Mouse (Mus musculus): ENCODE data around the gene Cdc42. TPM values are rescaled to one million over a fixed set of nuclear protein-coding genes. Genes with fewer than 3 reads are reported as not detected.

Cdc42 gene
- polyA plus RNA-seq, 1 experiment from 2014 or later = 669 TPM

DNA sequence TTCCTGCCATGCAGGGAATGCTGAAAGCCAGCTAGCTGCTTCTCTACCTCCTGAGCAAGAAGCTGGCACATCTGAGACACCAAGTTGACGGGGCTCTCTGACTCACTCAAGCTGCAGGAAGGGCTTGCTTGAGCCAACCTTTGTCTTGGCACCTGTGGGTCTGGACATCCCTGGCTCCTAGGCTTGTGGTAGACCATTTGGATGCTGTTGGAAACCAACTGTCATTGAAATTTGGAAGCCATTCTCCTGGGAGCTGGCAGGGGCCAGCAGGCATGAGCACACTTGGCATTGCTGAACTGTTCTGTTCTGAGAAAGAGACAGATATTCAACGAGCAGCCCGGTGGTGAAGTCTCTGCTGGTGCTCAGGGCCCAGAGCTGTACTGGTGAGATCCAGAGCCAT is 67.3 kb downstream of the Cdc42 start:
- H3K9ac ChIP-seq = no peak overlapping the region
- 82% methylated on average over 3 of the region's 3 CpGs for WGBS
- ATAC-seq (ENCODE audit: insufficient number of reproducible peaks, insufficient read depth, low FRiP score, low TSS enrichment) = no peak
- H3K36me3 ChIP-seq = no peaks in the 10 kb centered on the region
- H3K4me2 ChIP-seq (replicated peaks) = no peak overlapping the region
- H3K27me3 ChIP-seq = peaks cover 3% of the 10 kb centered on the region; the same call in 1 of the 2 replicates
- H3K4me1 ChIP-seq = no peaks in the 10 kb centered on the region
- H3K27ac ChIP-seq = no peak overlapping the region; the same call in 1 of the 2 replicates
- H3K9me3 ChIP-seq = no peaks in the 10 kb centered on the region
- H3K4me3 ChIP-seq = no peak overlapping the region

DNA sequence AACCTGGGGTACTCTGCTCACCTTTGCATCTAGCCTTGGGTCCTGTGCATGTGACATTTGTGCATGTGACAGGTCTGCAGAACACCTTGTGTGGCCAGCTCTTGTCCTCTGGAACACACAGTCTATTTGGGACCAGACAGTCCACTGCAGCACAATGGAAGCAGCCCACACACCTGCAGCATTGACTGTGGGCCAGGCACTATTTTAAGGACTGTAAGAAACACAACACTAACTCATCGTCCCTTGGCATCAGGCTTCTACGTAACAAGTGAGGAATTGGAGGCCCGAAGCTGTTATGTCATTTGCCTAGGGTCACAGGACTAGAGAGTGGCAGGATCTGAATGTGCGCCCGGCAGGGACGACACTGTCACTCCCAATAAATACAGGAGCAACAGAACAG is 67.8 kb downstream of the Cdc42 start:
- no peak overlapping the region for H3K27ac ChIP-seq

DNA sequence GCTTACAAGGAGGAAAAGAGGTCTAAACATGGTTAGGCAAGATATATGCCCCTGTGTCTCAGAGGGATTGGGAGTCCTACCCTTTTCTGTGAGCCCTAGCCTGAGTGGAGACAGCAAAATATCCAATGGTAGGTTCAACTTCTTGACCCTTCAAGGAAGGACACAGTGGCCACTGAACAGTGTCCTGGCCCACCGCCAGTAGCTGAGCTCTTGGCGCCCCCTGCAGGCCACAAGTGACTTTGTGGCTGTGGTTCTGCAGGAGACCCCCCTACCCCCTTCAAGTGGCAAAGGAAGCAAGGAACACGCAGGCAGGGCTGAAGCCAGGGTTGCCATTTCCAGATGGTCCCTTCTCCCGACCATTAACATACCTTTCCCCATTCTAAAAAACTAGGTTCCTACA is 69.7 kb downstream of the Cdc42 start:
- peaks cover 23% of the 10 kb centered on the region for H3K27me3 ChIP-seq
- no peak overlapping the region for H3K9ac ChIP-seq
- no peaks in the 10 kb centered on the region for H3K36me3 ChIP-seq
- H3K27ac ChIP-seq = no peak overlapping the region
- peaks cover 6% of the 10 kb centered on the region for H3K4me1 ChIP-seq
- 6% methylated on average over 4 of the region's 4 CpGs for WGBS
- ATAC-seq (ENCODE audit: insufficient number of reproducible peaks, insufficient read depth, low FRiP score, low TSS enrichment) = no peak
- H3K9me3 ChIP-seq = no peaks in the 10 kb centered on the region
- H3K4me3 ChIP-seq = no peak overlapping the region
- H3K4me2 ChIP-seq (replicated peaks) = no peak overlapping the region

More for the DNA sequence above, 67.8 kb downstream of the Cdc42 start:
- Histone ChIP-seq H3K36me3 (no peaks in the 10 kb centered on the region), H3K4me1 (no peaks in the 10 kb centered on the region), H3K9me3 (no peaks in the 10 kb centered on the region), H3K9ac (no peak overlapping the region), H3K4me3 (no peak overlapping the region), H3K4me2 (replicated peaks) (no peak overlapping the region), H3K27me3 (peaks cover 4% of the 10 kb centered on the region; the same call in 1 of the 2 replicates)
- WGBS = 87% methylated on average over 6 of the region's 6 CpGs
- no peak for ATAC-seq (ENCODE audit: insufficient number of reproducible peaks, insufficient read depth, low FRiP score, low TSS enrichment)

DNA sequence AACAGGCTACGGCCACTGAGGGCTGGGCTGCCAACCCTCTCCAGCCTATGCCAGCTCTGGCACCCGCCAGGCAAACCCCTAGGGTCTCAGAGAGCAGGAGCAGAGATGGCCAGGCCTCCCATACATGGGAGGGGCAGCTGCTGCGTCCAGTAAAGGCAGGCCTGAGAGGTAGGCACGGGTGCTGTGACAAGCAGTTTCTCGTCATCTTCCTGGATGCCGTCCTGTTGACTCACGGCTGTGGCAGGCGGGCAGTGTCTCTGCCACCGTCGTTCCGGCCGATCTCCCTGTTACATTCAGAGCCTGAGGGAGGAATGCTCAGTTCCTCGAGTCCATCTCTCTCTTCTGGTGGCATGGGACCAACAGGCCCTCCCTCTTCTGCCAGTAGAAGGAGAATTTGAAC is 70.3 kb downstream of the Cdc42 start:
- Histone ChIP-seq H3K27me3 (peaks cover 29% of the 10 kb centered on the region), H3K9ac (no peak overlapping the region), H3K27ac (no peak overlapping the region), H3K4me3 (no peak overlapping the region), H3K36me3 (no peaks in the 10 kb centered on the region), H3K4me2 (replicated peaks) (no peak overlapping the region), H3K4me1 (peaks cover 10% of the 10 kb centered on the region), H3K9me3 (no peaks in the 10 kb centered on the region)
- 79% methylated on average over 13 of the region's 13 CpGs for WGBS
- ATAC-seq (ENCODE audit: insufficient number of reproducible peaks, insufficient read depth, low FRiP score, low TSS enrichment) = no peak

DNA sequence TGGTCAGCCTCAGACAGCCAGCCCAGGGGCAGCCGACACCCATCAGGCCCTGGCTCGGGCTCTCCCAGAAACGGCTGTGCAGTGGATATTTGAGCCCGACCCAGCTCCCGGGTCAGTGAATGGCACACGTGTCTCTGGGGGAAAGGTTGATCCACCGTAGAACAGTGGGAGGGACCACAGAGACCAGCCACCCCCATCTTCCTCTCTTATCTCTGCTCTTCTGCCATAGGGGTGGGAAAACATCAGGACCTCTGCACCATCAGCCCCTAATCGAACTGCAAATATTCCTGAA is 70.9 kb downstream of the Cdc42 start:
- Histone ChIP-seq H3K9me3 (no peaks in the 10 kb centered on the region), H3K9ac (no peak overlapping the region), H3K36me3 (no peaks in the 10 kb centered on the region), H3K27me3 (peaks cover 35% of the 10 kb centered on the region), H3K4me2 (replicated peaks) (no peak overlapping the region), H3K4me3 (no peak overlapping the region), H3K27ac (no peak overlapping the region), H3K4me1 (peaks cover 10% of the 10 kb centered on the region)
- 50% methylated on average over 8 of the region's 8 CpGs for WGBS
- no peak for ATAC-seq (ENCODE audit: insufficient number of reproducible peaks, insufficient read depth, low FRiP score, low TSS enrichment)

DNA sequence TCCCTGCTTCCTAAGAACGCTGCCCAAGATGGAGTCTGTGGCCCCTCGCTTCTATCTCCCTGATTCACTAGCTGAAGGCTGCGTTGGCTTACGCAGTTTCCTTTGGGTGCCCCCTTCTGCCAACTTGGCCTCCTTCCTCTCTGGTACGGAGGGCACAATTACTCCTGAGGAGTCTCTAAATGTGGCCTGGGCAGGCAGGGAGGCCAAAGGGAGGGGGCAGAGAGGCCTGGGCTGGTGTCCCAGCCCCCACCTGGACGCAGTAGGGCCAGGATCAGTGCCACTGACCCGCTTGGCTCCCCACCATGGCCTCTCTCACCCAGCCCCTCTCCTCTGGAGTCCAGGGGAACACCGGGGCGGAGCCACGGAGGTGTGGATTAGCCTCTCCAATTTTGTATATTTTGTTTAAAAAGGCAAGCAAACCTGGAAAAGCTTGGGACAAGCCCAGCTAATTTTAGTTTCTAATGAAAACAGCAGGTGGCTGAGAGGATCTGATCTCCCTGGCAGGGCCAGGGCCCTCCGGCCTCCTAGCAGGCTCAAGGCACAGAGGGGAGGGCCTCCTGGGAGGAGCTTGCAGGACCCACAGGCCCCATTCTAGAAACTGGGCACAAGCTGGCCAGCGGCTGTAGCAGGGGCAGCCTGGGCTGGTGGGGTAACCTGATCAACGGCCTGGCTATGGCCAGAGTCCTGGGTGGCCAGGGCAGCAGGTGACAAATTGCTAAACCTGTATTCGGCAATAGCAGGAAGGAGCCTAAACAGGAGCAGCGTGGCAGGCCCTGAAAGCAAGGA is 71.5 kb downstream of the Cdc42 start:
- Histone ChIP-seq H3K4me1 (peaks cover 10% of the 10 kb centered on the region), H3K36me3 (no peaks in the 10 kb centered on the region), H3K4me3 (no peak overlapping the region), H3K27ac (no peak overlapping the region), H3K27me3 (peaks cover 40% of the 10 kb centered on the region), H3K4me2 (replicated peaks) (no peak overlapping the region), H3K9me3 (no peaks in the 10 kb centered on the region), H3K9ac (no peak overlapping the region)
- WGBS = 64% methylated on average over 15 of the region's 15 CpGs
- no peak for ATAC-seq (ENCODE audit: insufficient number of reproducible peaks, insufficient read depth, low FRiP score, low TSS enrichment)

DNA sequence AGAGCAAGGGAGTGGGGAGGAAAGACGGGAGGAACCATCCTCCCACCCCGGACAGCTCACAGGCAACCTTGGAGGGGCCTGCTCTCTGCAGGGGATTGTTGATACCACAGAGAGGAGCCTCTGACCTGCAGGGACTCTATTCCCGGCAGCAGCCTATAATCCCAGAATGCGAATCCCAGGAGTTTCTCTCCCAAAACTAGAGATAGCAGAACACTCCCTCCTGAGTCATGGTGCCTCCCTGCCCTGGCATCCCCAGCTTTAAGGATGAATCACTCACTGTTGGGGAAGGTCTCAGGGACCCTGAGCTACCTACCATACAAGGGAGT is 74.2 kb downstream of the Cdc42 start:
- H3K4me3 ChIP-seq = no peak overlapping the region
- H3K4me1 ChIP-seq = peaks cover 16% of the 10 kb centered on the region
- H3K27ac ChIP-seq = no peak overlapping the region
- 0 out of 2 replicates have a peak overlapping the region, but pooled peaks have one; percentile 13 for H3K4me2 ChIP-seq (replicated peaks)
- H3K27me3 ChIP-seq = peaks cover 66% of the 10 kb centered on the region
- no peaks in the 10 kb centered on the region for H3K9me3 ChIP-seq
- H3K36me3 ChIP-seq = no peaks in the 10 kb centered on the region
- no peak for ATAC-seq (ENCODE audit: insufficient number of reproducible peaks, insufficient read depth, low FRiP score, low TSS enrichment)
- no peak overlapping the region for H3K9ac ChIP-seq
- WGBS = 7% methylated on average over 4 of the region's 4 CpGs

DNA sequence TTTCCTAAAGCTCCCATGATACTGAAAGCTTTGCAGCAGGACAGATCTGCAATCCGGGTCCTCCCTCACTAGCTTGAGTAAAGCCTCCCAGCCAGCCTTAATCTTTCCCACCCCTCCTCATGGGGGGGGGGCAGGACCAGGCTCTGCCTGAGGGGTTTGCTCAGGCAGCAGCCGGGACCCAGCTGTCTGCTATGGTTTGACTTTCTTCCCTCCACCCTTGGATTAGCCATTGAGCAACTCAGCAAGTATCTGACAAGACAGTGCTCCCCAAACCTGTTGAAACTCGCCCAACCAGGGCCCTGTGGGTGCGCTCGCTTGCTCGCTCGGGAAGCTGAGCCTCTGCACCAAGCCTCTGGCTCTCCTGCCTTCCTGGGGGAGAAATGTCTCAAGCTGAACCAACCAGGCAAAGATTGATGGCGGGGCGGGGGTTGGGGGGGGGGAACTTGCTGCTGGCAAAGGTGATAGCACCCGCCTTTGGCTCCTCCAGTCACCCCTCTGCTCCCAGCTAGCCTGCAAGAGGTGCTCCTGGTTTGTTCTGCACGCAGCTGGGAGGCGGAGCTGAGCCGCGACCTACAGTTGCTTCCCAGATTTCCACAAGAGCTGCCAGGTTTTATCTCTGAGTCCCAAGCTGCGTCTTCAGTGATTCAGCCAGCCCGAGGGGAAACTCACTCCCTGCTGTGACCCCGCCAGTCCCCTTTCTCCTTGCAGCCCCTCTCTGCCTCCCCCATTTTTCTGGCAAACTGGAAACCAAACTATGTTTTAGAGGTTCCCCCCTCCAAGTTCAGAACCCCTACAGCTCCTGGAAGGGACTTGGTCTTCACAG is 74.7 kb downstream of the Cdc42 start:
- no peak overlapping the region for H3K27ac ChIP-seq
- WGBS = 9% methylated on average over 17 of the region's 17 CpGs
- no peaks in the 10 kb centered on the region for H3K36me3 ChIP-seq
- H3K4me3 ChIP-seq = no peak overlapping the region
- peaks cover 22% of the 10 kb centered on the region for H3K4me1 ChIP-seq
- no peak overlapping the region for H3K9ac ChIP-seq
- no peaks in the 10 kb centered on the region for H3K9me3 ChIP-seq
- no peak for ATAC-seq (ENCODE audit: insufficient number of reproducible peaks, insufficient read depth, low FRiP score, low TSS enrichment)
- peak overlapping the region; percentile 13; the same call in 1 of the 2 replicates for H3K4me2 ChIP-seq (replicated peaks)
- peaks cover 72% of the 10 kb centered on the region for H3K27me3 ChIP-seq

DNA sequence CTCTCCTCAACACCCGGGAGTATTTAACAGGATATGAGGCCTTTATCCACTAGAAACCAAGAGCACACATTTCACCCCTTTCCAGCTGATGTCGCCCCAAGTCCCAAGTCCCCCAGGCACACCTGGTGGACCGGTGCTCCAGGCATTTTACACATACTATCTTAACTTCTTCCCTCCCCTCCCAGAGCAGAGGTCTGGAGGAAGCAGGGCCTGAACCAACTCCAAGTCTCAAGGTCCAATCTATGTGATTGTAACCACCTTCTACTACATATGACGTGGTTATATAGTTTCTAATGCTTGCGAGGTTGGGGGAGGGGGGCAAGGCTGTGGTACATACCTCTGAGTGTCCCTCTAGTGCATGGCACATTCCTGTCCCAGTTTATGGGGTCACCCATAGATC is 75.4 kb downstream of the Cdc42 start:
- Histone ChIP-seq H3K9me3 (no peaks in the 10 kb centered on the region), H3K27ac (no peak overlapping the region), H3K4me3 (no peak overlapping the region), H3K27me3 (peaks cover 78% of the 10 kb centered on the region), H3K4me2 (replicated peaks) (no peak overlapping the region), H3K4me1 (peaks cover 25% of the 10 kb centered on the region), H3K36me3 (no peaks in the 10 kb centered on the region), H3K9ac (no peak overlapping the region)
- no peak; the same call in 1 of the 2 replicates for ATAC-seq (ENCODE audit: insufficient number of reproducible peaks, insufficient read depth, low FRiP score, low TSS enrichment)
- 73% methylated on average over 5 of the region's 5 CpGs for WGBS

DNA sequence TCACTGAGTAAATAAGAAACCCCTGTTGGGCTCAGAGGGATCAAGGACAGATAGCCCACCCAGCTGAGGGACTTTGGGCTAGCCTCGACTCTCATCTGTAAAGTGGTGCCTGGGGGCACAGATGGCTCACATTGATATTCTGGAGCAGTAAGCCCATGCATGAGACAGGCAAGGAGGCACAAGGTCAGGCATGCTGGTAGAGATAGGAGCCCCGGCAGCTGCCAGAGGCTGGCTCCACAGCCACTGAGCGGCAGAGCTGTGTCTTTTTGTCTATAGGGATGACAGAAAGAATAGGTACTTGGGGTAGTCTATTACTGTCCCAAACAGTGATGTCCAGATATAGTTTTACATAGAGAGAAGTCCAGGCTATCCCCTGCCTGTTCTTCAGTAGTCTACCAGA is 76.2 kb downstream of the Cdc42 start:
- H3K4me1 ChIP-seq = peaks cover 25% of the 10 kb centered on the region
- H3K36me3 ChIP-seq = no peaks in the 10 kb centered on the region
- no peak overlapping the region for H3K27ac ChIP-seq
- no peaks in the 10 kb centered on the region for H3K9me3 ChIP-seq
- no peak overlapping the region for H3K4me3 ChIP-seq
- no peak overlapping the region for H3K9ac ChIP-seq
- no peak overlapping the region for H3K4me2 ChIP-seq (replicated peaks)
- 80% methylated on average over 3 of the region's 3 CpGs for WGBS
- H3K27me3 ChIP-seq = peaks cover 84% of the 10 kb centered on the region
- no peak for ATAC-seq (ENCODE audit: insufficient number of reproducible peaks, insufficient read depth, low FRiP score, low TSS enrichment)

DNA sequence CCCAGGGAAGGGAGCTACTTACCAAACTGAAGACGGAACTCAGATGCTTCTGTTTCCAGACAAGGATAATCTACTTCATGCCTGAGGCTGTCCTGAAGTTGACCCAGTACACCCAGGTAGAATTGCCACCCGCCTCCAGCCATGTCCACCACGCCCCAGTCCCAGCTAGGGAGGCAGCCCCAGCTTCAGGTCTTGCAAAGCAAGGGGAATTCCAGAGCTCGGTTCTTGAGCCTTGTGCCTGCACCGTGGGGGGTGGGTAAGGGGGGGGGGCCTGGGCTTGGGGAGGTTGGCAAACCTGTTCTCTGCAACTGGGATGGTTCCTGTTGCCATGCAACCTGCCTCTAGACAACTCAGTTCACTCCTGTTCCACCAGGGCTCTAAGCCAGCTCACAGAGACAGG is 78.2 kb downstream of the Cdc42 start:
- Histone ChIP-seq H3K9ac (no peak overlapping the region), H3K9me3 (no peaks in the 10 kb centered on the region), H3K27ac (no peak overlapping the region), H3K4me2 (replicated peaks) (no peak overlapping the region), H3K27me3 (peaks cover 97% of the 10 kb centered on the region), H3K4me3 (no peak overlapping the region), H3K36me3 (no peaks in the 10 kb centered on the region), H3K4me1 (peaks cover 26% of the 10 kb centered on the region)
- no peak for ATAC-seq (ENCODE audit: insufficient number of reproducible peaks, insufficient read depth, low FRiP score, low TSS enrichment)
- WGBS = 11% methylated on average over 5 of the region's 5 CpGs
